Mouse (Mus musculus) fibroblast of lung, adult 2 months (primary cell): ENCODE results near the gene Lrrc28.

ENCODE experiments used
- DNase-seq: peaks from one replicate; pipeline ENCODE4 v3.0.0-alpha.2; 2011; ENCODE audit warnings: low read depth

Lrrc28 gene

GRCm38 (mm10) chr7:67486925-67487760, 157.9 kb downstream of the Lrrc28 start:
- no peak for DNase-seq

- DNase-seq, result no peak
Measured at GRCm38 (mm10) chr7:67486417-67486816, 158.7 kb downstream of the Lrrc28 start.

GRCm38 (mm10) chr7:67483698-67484097, 161.4 kb downstream of the Lrrc28 start:
- no peak for DNase-seq

- no peak for DNase-seq
Measured at GRCm38 (mm10) chr7:67479576-67480413, 165.3 kb downstream of the Lrrc28 start.

GRCm38 (mm10) chr7:67479168-67479567, 165.9 kb downstream of the Lrrc28 start:
- no peak for DNase-seq

- DNase-seq, result no peak
Measured at GRCm38 (mm10) chr7:67477996-67478395, 167.1 kb downstream of the Lrrc28 start.

GRCm38 (mm10) chr7:67471295-67471694, 173.8 kb downstream of the Lrrc28 start:
- DNase-seq, result peak; percentile 57

- DNase-seq, result no peak
Measured at GRCm38 (mm10) chr7:67468802-67469408, 176.2 kb downstream of the Lrrc28 start.

- no peak for DNase-seq
Measured at GRCm38 (mm10) chr7:67468180-67468579, 176.9 kb downstream of the Lrrc28 start.

GRCm38 (mm10) chr7:67466322-67466721, 178.7 kb downstream of the Lrrc28 start:
- no peak for DNase-seq

GRCm38 (mm10) chr7:67464633-67465032, 180.4 kb downstream of the Lrrc28 start:
- no peak for DNase-seq

GRCm38 (mm10) chr7:67463565-67463964, 181.5 kb downstream of the Lrrc28 start:
- no peak for DNase-seq
